Mouse (Mus musculus) hindbrain, embryonic 15.5 days (tissue): ENCODE measurements around the gene Ly6g6d. TPM values are rescaled to one million over a fixed set of nuclear protein-coding genes. Genes with fewer than 3 reads are reported as not detected.

Experiments used
- ATAC-seq: fragments of 200-750 bp; cut with Nextera tagmentation; 2 replicates; pipeline ENCODE4 v1.8.0; 2017; ENCODE audit warnings: low read depth, moderate number of reproducible peaks, moderate TSS enrichment; ENCODE audit not compliant: low FRiP score
- H3K27ac ChIP-seq: fragments of 300-500 bp; sonication (generic); replicated peaks from 2 replicates; pipeline ENCODE4 v1.5.1; 2015; ENCODE audit warnings: mild to moderate bottlenecking, inconsistent platforms
- H3K27me3 ChIP-seq: fragments of 300-500 bp; sonication (generic); 2 replicates; pipeline ENCODE4 v1.6.1; 2015; ENCODE audit warnings: control low read depth, inconsistent platforms
- H3K36me3 ChIP-seq: fragments of 300-500 bp; sonication (generic); 2 replicates; pipeline ENCODE4 v1.6.1; 2015; ENCODE audit warnings: control low read depth, inconsistent platforms
- H3K4me1 ChIP-seq: fragments of 300-500 bp; sonication (generic); replicated peaks from 2 replicates; pipeline ENCODE4 v1.6.1; 2015; ENCODE audit warnings: control low read depth, inconsistent platforms
- H3K4me2 ChIP-seq: fragments of 300-500 bp; sonication (generic); 2 replicates; pipeline ENCODE4 v1.6.1; 2015; ENCODE audit warnings: moderate library complexity, mild to moderate bottlenecking, inconsistent platforms
- H3K4me3 ChIP-seq: fragments of 300-500 bp; sonication (generic); 2 replicates; pipeline ENCODE4 v1.5.1; 2015; ENCODE audit warnings: mild to moderate bottlenecking, inconsistent platforms
- H3K9ac ChIP-seq: fragments of 300-500 bp; sonication (generic); 2 replicates; pipeline ENCODE4 v1.6.1; 2015; ENCODE audit warnings: inconsistent platforms
- H3K9me3 ChIP-seq: fragments of 300-500 bp; sonication (generic); 2 replicates; pipeline ENCODE4 v1.6.1; 2016; ENCODE audit warnings: control low read depth, inconsistent platforms
- WGBS: fragments of 180-500 bp; shearing (Covaris S2); methylation state at CpG from one replicate; pipeline ENCODE4 v1.1.7; 2015; 5-methylcytosine and 5-hydroxymethylcytosine counted together
- polyA plus RNA-seq: library from polyadenylated mRNA; unstranded; fragments of >200 nt; fragmentation: Nextera tagmentation; extraction: Ambion mirVana; gene quantifications from 2 replicates; pipeline ENCODE4 v1.2.1, GENCODE M21; 2015

The Ly6g6d gene
- polyA plus RNA-seq, 1 experiment from 2014 or later: 1.2 TPM

GRCm38 (mm10) chr17:35111774-35112173, 33.9 kb upstream of the Ly6g6d start:
- no peak for ATAC-seq
- Histone ChIP-seq H3K9me3 (no peaks in the 10 kb centered on the region), H3K27me3 (no peaks in the 10 kb centered on the region), H3K27ac (no peak overlapping the region), H3K4me1 (no peaks in the 10 kb centered on the region), H3K9ac (no peak overlapping the region), H3K36me3 (peaks cover 25% of the 10 kb centered on the region), H3K4me2 (no peak overlapping the region), H3K4me3 (no peak overlapping the region)
- WGBS: 60% methylated on average over 9 of the region's 9 CpGs

GRCm38 (mm10) chr17:35108097-35108496, 30.2 kb upstream of the Ly6g6d start, which contains the start of gene Ly6g5c:
TSS of gene Ly6g5c (plus strand) at chr17:35108279.
- no peak within 1 kb of the TSS for H3K9ac ChIP-seq
- no peak within 1 kb of the TSS for H3K4me3 ChIP-seq
- ATAC-seq: no peak
- H3K27ac ChIP-seq: no peak within 1 kb of the TSS
- H3K27me3 ChIP-seq: no peaks in the 10 kb centered on the region
- no peaks in the 10 kb centered on the region for H3K9me3 ChIP-seq
- 74% methylated on average over 6 of the region's 6 CpGs for WGBS
- no peak within 1 kb of the TSS for H3K4me2 ChIP-seq
- peaks cover 7% of the 10 kb centered on the region; the same call in 1 of the 2 replicates for H3K4me1 ChIP-seq
- H3K36me3 ChIP-seq: no peaks in the 10 kb centered on the region

GRCm38 (mm10) chr17:35106522-35106921, 28.7 kb upstream of the Ly6g6d start:
- Histone ChIP-seq H3K9ac (no peak overlapping the region), H3K27me3 (no peaks in the 10 kb centered on the region), H3K4me1 (peaks cover 7% of the 10 kb centered on the region; the same call in 1 of the 2 replicates), H3K4me2 (no peak overlapping the region), H3K9me3 (no peaks in the 10 kb centered on the region), H3K4me3 (no peak overlapping the region), H3K27ac (no peak overlapping the region), H3K36me3 (peaks cover 13% of the 10 kb centered on the region)
- WGBS: 70% methylated on average over 3 of the region's 3 CpGs
- 0 out of 2 replicates have a peak, but pooled peaks have one; percentile 7 for ATAC-seq

GRCm38 (mm10) chr17:35105740-35106389, 28.0 kb upstream of the Ly6g6d start:
- Histone ChIP-seq H3K4me1 (peaks cover 7% of the 10 kb centered on the region; the same call in 1 of the 2 replicates), H3K27ac (no peak overlapping the region), H3K4me2 (peak overlapping the region; percentile 42), H3K9ac (0 out of 2 replicates have a peak overlapping the region, but pooled peaks have one; percentile 25), H3K27me3 (no peaks in the 10 kb centered on the region), H3K9me3 (no peaks in the 10 kb centered on the region), H3K36me3 (peaks cover 20% of the 10 kb centered on the region), H3K4me3 (0 out of 2 replicates have a peak overlapping the region, but pooled peaks have one; percentile 7)
- 0 out of 2 replicates have a peak, but pooled peaks have one; percentile 14 for ATAC-seq
- 22% methylated on average over 13 of the region's 13 CpGs for WGBS

GRCm38 (mm10) chr17:35104754-35105153, 26.9 kb upstream of the Ly6g6d start:
- peaks cover 7% of the 10 kb centered on the region; the same call in 1 of the 2 replicates for H3K4me1 ChIP-seq
- 78% methylated on average over 6 of the region's 6 CpGs for WGBS
- H3K4me3 ChIP-seq: no peak overlapping the region
- peaks cover 31% of the 10 kb centered on the region for H3K36me3 ChIP-seq
- no peak for ATAC-seq
- H3K9ac ChIP-seq: no peak overlapping the region
- no peak overlapping the region for H3K27ac ChIP-seq
- no peak overlapping the region for H3K4me2 ChIP-seq
- H3K9me3 ChIP-seq: no peaks in the 10 kb centered on the region
- H3K27me3 ChIP-seq: no peaks in the 10 kb centered on the region

- no peak overlapping the region for H3K9ac ChIP-seq
- no peaks in the 10 kb centered on the region for H3K9me3 ChIP-seq
- no peak for ATAC-seq
- no peak overlapping the region for H3K4me2 ChIP-seq
- no peaks in the 10 kb centered on the region for H3K27me3 ChIP-seq
- H3K4me1 ChIP-seq: peaks cover 7% of the 10 kb centered on the region; the same call in 1 of the 2 replicates
- WGBS: 94% methylated on average over 7 of the region's 7 CpGs
- no peak overlapping the region for H3K27ac ChIP-seq
- H3K4me3 ChIP-seq: no peak overlapping the region
- peaks cover 36% of the 10 kb centered on the region for H3K36me3 ChIP-seq
These were observed 26.2 kb upstream of the Ly6g6d start for GRCm38 (mm10) chr17:35104079-35104478.

- no peaks in the 10 kb centered on the region for H3K27me3 ChIP-seq
- peaks cover 7% of the 10 kb centered on the region; the same call in 1 of the 2 replicates for H3K4me1 ChIP-seq
- WGBS: 68% methylated on average over 6 of the region's 6 CpGs
- no peak overlapping the region for H3K27ac ChIP-seq
- no peak for ATAC-seq
- peaks cover 45% of the 10 kb centered on the region for H3K36me3 ChIP-seq
- H3K9me3 ChIP-seq: no peaks in the 10 kb centered on the region
- H3K9ac ChIP-seq: no peak overlapping the region
- H3K4me2 ChIP-seq: no peak overlapping the region
- no peak overlapping the region for H3K4me3 ChIP-seq
These were observed 25.4 kb upstream of the Ly6g6d start for GRCm38 (mm10) chr17:35103221-35103690.

- Histone ChIP-seq H3K4me1 (peaks cover 7% of the 10 kb centered on the region; the same call in 1 of the 2 replicates), H3K27ac (no peak overlapping the region), H3K9me3 (no peaks in the 10 kb centered on the region), H3K9ac (no peak overlapping the region), H3K27me3 (no peaks in the 10 kb centered on the region), H3K4me3 (no peak overlapping the region), H3K36me3 (peaks cover 53% of the 10 kb centered on the region), H3K4me2 (no peak overlapping the region)
- 77% methylated on average over 8 of the region's 8 CpGs for WGBS
- ATAC-seq: no peak
These were observed 24.4 kb upstream of the Ly6g6d start for GRCm38 (mm10) chr17:35102299-35102698.

- 91% methylated on average over 11 of the region's 11 CpGs for WGBS
- no peak overlapping the region for H3K4me2 ChIP-seq
- H3K4me3 ChIP-seq: no peak overlapping the region
- no peak overlapping the region for H3K27ac ChIP-seq
- no peaks in the 10 kb centered on the region for H3K27me3 ChIP-seq
- peaks cover 57% of the 10 kb centered on the region for H3K36me3 ChIP-seq
- H3K4me1 ChIP-seq: peaks cover 4% of the 10 kb centered on the region; the same call in 1 of the 2 replicates
- H3K9me3 ChIP-seq: no peaks in the 10 kb centered on the region
- H3K9ac ChIP-seq: no peak overlapping the region
- ATAC-seq: no peak
These were observed 23.3 kb upstream of the Ly6g6d start for GRCm38 (mm10) chr17:35101161-35101560.

- ATAC-seq: no peak
- H3K9me3 ChIP-seq: no peaks in the 10 kb centered on the region
- H3K36me3 ChIP-seq: peaks cover 61% of the 10 kb centered on the region
- H3K4me1 ChIP-seq: no peaks in the 10 kb centered on the region
- no peaks in the 10 kb centered on the region for H3K27me3 ChIP-seq
- H3K9ac ChIP-seq: no peak overlapping the region
- H3K4me3 ChIP-seq: no peak overlapping the region
- H3K4me2 ChIP-seq: no peak overlapping the region
- 74% methylated on average over 10 of the region's 10 CpGs for WGBS
- H3K27ac ChIP-seq: no peak overlapping the region
These were observed 22.4 kb upstream of the Ly6g6d start for GRCm38 (mm10) chr17:35100196-35100765.

GRCm38 (mm10) chr17:35097164-35097655, 19.3 kb upstream of the Ly6g6d start:
- Histone ChIP-seq H3K9me3 (no peaks in the 10 kb centered on the region), H3K9ac (no peak overlapping the region), H3K36me3 (peaks cover 77% of the 10 kb centered on the region), H3K4me3 (no peak overlapping the region), H3K27ac (no peak overlapping the region), H3K4me2 (no peak overlapping the region), H3K4me1 (no peaks in the 10 kb centered on the region), H3K27me3 (no peaks in the 10 kb centered on the region)
- ATAC-seq: no peak
- WGBS: 76% methylated on average over 12 of the region's 12 CpGs

- WGBS: 78% methylated on average over 12 of the region's 12 CpGs
- ATAC-seq: no peak
- H3K27me3 ChIP-seq: no peaks in the 10 kb centered on the region
- peaks cover 71% of the 10 kb centered on the region for H3K36me3 ChIP-seq
- H3K4me1 ChIP-seq: no peaks in the 10 kb centered on the region
- no peaks in the 10 kb centered on the region for H3K9me3 ChIP-seq
- H3K9ac ChIP-seq: no peak overlapping the region
- no peak overlapping the region for H3K27ac ChIP-seq
- no peak overlapping the region for H3K4me2 ChIP-seq
- no peak overlapping the region for H3K4me3 ChIP-seq
These were observed 18.7 kb upstream of the Ly6g6d start for GRCm38 (mm10) chr17:35096597-35096996.
